Mouse (Mus musculus) ES-Bruce4 (cell line): Measurements from ENCODE around the gene Chat. TPM values are rescaled to one million over a fixed set of nuclear protein-coding genes. Genes with fewer than 3 reads are reported as not detected.

ENCODE experiments used
- H3K27ac ChIP-seq: 2 replicates; pipeline ENCODE4 v1.5.1; 2012; ENCODE audit warnings: low read length, inconsistent platforms; ENCODE audit not compliant: insufficient read depth
- H3K27me3 ChIP-seq: 2 replicates; pipeline ENCODE4 v1.6.1; 2012; ENCODE audit warnings: mild to moderate bottlenecking, low read length, inconsistent platforms; ENCODE audit not compliant: control insufficient read depth, poor library complexity, insufficient read depth, severe bottlenecking
- H3K36me3 ChIP-seq: 2 replicates; pipeline ENCODE4 v1.6.1; 2012; ENCODE audit warnings: inconsistent platforms, mild to moderate bottlenecking, low read length, moderate library complexity; ENCODE audit not compliant: control insufficient read depth, poor library complexity, insufficient read depth, severe bottlenecking
- H3K4me1 ChIP-seq: one replicate; pipeline ENCODE4 v1.8.1; 2011; ENCODE audit warnings: low read length; ENCODE audit not compliant: control insufficient read depth, insufficient read depth
- H3K4me3 ChIP-seq: 2 replicates; pipeline ENCODE4 v1.5.1; 2011; ENCODE audit warnings: low read depth, mild to moderate bottlenecking, low read length
- H3K9ac ChIP-seq: 2 replicates; pipeline ENCODE4 v1.6.1; 2012; ENCODE audit warnings: low read depth, mild to moderate bottlenecking, inconsistent platforms; ENCODE audit not compliant: poor library complexity, severe bottlenecking
- H3K9me3 ChIP-seq: replicated peaks from 2 replicates; pipeline ENCODE4 v1.6.1; 2012; ENCODE audit warnings: mild to moderate bottlenecking, low read length, inconsistent platforms; ENCODE audit not compliant: control insufficient read depth, poor library complexity, insufficient read depth, severe bottlenecking
- CTCF ChIP-seq: IDR thresholded peaks from one replicate; pipeline ENCODE4 v1.8.1; 2011; ENCODE audit warnings: low read depth, low read length
- EP300 ChIP-seq: IDR thresholded peaks from 2 replicates; pipeline ENCODE4 v1.6.1; 2011; ENCODE audit warnings: low read depth, low read length; ENCODE audit not compliant: insufficient read depth
- POLR2A ChIP-seq: IDR thresholded peaks from one replicate; pipeline ENCODE4 v1.8.1; 2011; ENCODE audit warnings: low read length; ENCODE audit not compliant: insufficient read depth
- polyA plus RNA-seq: library from polyadenylated mRNA; stranded (reverse); fragments of >200 nt; gene quantifications from 2 replicates; pipeline ENCODE4 v1.2.4, GENCODE M21; 2011; ENCODE audit warnings: low read depth; ENCODE audit not compliant: missing spikeins, insufficient read depth, insufficient read length

Gene Chat
- polyA plus RNA-seq, 1 experiment = not detected

DNA sequence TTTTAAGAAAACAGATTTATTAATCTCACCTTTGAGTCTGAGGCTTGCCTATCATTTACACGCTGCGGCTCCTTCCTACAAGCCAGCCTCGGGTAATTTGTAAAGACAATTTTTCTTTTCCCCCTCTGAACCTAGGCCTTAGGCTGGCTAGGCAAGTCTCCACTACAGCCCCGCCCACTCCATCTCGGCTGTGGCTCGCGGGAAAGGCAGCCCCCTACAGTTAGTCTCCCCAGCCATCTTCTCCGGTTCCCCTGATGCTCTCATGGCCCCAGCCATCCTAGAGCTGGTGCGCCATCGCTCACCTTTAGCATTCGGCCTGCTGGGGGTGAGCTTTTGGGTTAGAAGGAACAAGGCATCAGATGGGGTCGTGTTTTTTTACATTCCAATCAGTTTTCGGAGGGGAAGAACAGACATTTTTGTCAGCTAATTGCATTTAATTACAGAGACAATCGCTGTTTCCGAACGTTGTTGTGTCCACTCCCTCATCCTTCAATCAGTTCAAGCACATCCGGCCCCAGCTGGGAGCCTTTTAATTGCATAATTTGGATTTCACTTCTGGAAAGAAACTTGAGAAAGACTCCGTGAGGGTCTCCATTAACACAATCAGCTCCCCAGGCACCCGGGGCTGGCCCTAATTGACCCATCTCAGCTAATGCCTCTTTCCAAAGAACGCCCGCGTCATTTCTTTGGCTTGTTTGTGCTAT is 86.2 kb downstream of the Chat start:
- Histone ChIP-seq H3K4me3 (no peak overlapping the region), H3K27ac (no peak overlapping the region)

DNA sequence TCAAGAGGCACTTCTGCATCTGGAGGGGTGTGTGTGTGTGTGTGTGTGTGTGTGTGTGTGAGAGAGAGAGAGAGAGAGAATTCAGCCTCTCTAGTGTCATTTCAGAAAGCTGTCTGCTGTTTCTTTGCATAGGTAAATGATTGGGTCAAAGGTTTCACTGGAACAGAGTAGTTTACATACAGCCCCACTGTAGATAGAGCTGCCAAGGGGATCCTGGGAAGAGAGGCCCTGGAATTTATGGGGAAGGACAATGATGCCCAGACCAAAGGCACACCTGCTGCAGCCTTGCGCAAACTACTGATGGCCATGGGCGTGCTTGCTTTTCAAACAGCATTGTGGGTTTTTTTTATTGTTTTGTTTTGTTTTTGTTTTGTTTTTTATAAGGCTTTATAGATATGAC is 93.3 kb downstream of the Chat start:
- H3K36me3 ChIP-seq = no peaks in the 10 kb centered on the region
- no peaks in the 10 kb centered on the region for H3K4me1 ChIP-seq
- no peak overlapping the region for H3K9ac ChIP-seq
- no peak overlapping the region for H3K4me3 ChIP-seq
- TF ChIP-seq EP300 (no peak), CTCF (no peak), POLR2A (no peak)
- H3K27ac ChIP-seq = no peak overlapping the region
- H3K9me3 ChIP-seq = no peaks in the 10 kb centered on the region
- no peaks in the 10 kb centered on the region for H3K27me3 ChIP-seq

More for the DNA sequence above, 86.2 kb downstream of the Chat start:
- TF ChIP-seq EP300 (no peak), POLR2A (no peak), CTCF (no peak)
- Histone ChIP-seq H3K4me1 (peaks cover 1% of the 10 kb centered on the region), H3K27me3 (no peaks in the 10 kb centered on the region), H3K9ac (no peak overlapping the region), H3K36me3 (no peaks in the 10 kb centered on the region), H3K9me3 (no peaks in the 10 kb centered on the region)

DNA sequence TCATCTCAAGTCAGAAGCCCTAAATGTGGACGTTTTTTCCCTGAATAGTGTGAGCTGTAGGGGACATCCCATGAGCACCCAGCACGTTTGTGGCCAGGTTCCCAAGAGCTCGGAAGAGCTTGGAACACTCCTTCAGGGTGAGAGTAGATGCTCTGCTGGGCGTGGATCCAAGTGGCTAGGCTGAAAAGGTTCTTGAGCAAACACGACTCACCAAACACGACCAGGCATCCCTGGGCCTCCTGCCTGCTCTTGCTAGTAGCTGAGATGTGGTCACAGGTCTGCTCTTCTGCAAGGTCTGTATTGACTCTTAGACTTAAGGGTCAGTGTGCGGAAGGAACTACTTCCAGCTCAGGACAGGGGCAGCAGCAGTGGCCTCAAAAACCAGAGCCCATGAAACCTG is 96.0 kb downstream of the Chat start:
- Histone ChIP-seq H3K4me3 (no peak overlapping the region), H3K9me3 (no peaks in the 10 kb centered on the region), H3K9ac (no peak overlapping the region), H3K27me3 (no peaks in the 10 kb centered on the region), H3K27ac (no peak overlapping the region), H3K4me1 (no peaks in the 10 kb centered on the region), H3K36me3 (no peaks in the 10 kb centered on the region)
- TF ChIP-seq EP300 (no peak), POLR2A (no peak), CTCF (no peak)

DNA sequence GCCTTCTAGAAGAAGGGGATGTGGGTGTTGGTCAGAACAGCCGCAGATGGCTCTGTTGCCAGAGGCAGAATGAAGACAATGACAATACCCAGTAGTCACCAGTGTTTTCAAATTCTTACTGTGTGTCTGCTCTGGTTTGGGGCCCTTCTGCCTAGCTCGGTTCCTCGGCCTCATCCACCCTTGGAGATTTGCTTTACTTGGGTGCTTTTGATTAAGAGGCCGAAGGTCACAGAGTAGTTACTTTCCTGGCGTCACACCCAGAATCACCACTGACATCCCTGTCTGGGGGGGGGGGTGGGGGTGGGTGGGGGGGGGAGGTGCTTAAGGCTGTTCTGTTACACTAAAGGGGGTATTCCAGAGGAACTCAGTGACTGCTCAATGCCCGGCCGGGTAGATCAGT is 101.4 kb downstream of the Chat start:
- H3K9me3 ChIP-seq = peaks cover 3% of the 10 kb centered on the region; the same call in 1 of the 2 replicates
- H3K27me3 ChIP-seq = no peaks in the 10 kb centered on the region
- no peaks in the 10 kb centered on the region for H3K36me3 ChIP-seq
- no peaks in the 10 kb centered on the region for H3K4me1 ChIP-seq
- no peak for TF ChIP-seq EP300
- TF ChIP-seq CTCF = no peak
- TF ChIP-seq POLR2A = no peak
- H3K27ac ChIP-seq = no peak overlapping the region
- no peak overlapping the region for H3K9ac ChIP-seq
- no peak overlapping the region for H3K4me3 ChIP-seq

Other genes with a start within 250 kb of the Chat start
- gene Ogdhl, start 144.0 kb downstream of the Chat start, polyA plus RNA-seq = 90.3 and 93.8 TPM in 2 replicates
- gene 1700024G13Rik, start 77.6 kb downstream of the Chat start, polyA plus RNA-seq = not detected in 2 replicates
- gene Slc18a3, start 1.1 kb downstream of the Chat start, polyA plus RNA-seq = 0.27 TPM in 1 of 2 replicates, not detected in the other
- gene Ercc6, start 47.5 kb upstream of the Chat start, polyA plus RNA-seq = 22.8 and 24.6 TPM in 2 replicates
- gene Prrxl1, start 133.4 kb upstream of the Chat start, polyA plus RNA-seq = not detected in 2 replicates
- gene 3425401B19Rik, start 219.3 kb upstream of the Chat start, polyA plus RNA-seq = not detected in 2 replicates